Mouse (Mus musculus): ENCODE measurements at regions not wholly inside any gene's neighbourhood (a gene's known extent, or its start where the extent isn't known, plus 50 kb on each side); places are given as distances from the start of the nearest gene placed in this dataset.

- DNase-seq = peak; percentile 74 to 85
Measured at GRCm38 (mm10) chr6:140368354-140369069, 55.3 kb upstream of the Plekha5 start.

- no peak for DNase-seq
Measured at GRCm38 (mm10) chr6:140367303-140367702, 56.6 kb upstream of the Plekha5 start.

DNA sequence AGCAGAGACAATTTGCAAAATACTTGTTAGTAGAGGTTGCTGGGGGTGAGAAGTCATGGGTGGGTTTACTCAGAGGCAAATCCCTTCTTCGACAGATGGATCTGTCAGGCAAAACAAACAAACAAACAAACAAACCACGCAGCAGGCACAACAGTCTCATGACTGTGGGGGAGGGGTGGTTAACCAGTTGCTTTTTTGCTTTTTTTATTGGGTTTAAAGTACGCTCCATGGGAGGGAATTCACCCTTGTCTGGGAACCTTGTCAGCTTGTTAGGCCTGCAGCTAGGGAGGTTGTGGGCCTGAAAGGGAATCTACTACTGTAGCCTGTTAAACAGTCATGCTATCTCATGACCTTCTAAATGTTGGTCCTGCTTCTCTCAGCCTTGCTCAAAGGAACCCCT, 57.1 kb upstream of the Plekha5 start:
- DNase-seq = no peak

GRCm38 (mm10) chr6:140360996-140361395, 62.9 kb upstream of the Plekha5 start:
- no peak for DNase-seq

- DNase-seq = no peak
Measured at GRCm38 (mm10) chr6:140357901-140358300, 66.0 kb upstream of the Plekha5 start.

GRCm38 (mm10) chr6:140357300-140357699, 66.6 kb upstream of the Plekha5 start:
- DNase-seq = no peak

GRCm38 (mm10) chr6:140354082-140354481, 69.8 kb upstream of the Plekha5 start:
- peak in 1 of 2 experiments; percentile 15 for DNase-seq

- no peak for DNase-seq
Measured at GRCm38 (mm10) chr6:140353610-140354009, 70.2 kb upstream of the Plekha5 start.

DNA sequence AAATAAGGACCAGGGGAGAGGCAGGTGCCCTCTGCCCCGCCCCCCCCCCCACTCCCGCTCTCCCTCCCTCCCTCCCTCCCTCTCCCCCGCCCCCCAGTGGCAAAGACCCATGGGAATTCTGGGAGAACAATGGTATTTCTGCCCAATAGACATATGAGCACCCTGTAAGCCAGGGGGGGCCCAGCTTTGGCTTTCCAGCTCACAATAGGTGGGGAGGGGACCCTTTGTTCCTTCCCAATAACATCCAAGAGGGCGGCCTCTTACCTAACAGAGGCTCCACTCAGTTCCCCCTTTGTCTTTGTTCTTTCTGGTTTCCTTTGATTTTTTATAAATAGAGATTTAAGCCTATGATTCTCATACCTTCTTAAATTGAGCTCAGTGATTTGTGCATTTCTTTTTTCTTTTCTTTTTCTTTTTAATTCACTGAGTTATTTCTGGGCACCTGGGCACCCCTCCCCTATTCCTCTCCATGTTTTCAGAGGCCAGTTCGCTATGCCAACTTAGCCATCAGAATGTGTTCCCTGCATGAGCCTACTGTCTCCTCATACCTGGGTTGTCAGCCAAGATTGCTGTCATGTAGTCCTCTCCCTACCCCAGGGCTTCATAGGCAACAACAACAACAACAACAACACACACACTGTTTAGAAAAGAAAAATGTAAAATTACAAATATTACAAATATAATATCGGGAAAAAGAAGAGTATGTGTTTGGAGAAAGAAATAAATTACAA, 72.3 kb upstream of the Plekha5 start:
- DNase-seq = no peak

- no peak for DNase-seq
Measured at GRCm38 (mm10) chr6:140348578-140348977, 75.3 kb upstream of the Plekha5 start.

DNA sequence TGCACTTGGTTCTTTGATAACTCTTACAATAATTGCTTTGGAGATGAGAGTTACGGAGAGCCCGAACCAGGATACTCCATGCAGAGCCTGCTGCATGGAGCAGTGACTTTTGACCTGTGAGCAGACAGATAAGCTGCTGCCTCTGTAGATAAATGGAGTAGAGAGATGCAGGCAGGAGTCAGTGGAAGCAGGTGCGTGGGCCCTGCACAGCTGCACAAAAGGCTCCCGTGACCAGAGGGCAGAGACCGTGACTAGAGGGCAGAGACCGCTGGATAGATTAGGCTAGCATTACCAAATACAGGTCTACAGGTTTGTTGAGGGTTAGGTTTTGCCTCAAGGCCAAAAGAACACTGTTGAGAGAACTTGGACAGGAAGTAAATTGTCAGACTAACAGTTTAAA, 76.9 kb upstream of the Plekha5 start:
- DNase-seq = no peak

DNA sequence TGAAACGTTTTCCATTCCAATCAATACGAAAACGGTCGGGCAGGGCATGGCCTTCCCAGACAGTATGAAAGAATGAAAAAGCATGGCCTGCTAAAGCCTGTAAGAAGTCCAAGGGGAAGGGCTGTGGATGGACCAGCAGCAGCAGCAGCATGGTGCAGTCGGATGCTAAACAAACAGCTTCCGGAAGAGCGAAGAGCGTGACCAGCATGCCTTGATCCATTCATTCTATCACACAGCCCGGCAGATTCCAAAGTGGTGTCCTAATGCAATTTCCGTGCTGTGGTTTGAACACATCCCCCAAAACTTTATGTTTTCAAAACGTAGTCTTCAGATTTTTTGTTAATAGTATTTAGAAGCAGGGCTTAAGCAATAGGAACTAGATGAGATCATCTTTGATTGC, 80.2 kb upstream of the Plekha5 start:
- DNase-seq = no peak

GRCm38 (mm10) chr6:140342881-140343280, 81.0 kb upstream of the Plekha5 start:
- DNase-seq = no peak

GRCm38 (mm10) chr6:140339731-140340130, 84.1 kb upstream of the Plekha5 start:
- DNase-seq = no peak

DNA sequence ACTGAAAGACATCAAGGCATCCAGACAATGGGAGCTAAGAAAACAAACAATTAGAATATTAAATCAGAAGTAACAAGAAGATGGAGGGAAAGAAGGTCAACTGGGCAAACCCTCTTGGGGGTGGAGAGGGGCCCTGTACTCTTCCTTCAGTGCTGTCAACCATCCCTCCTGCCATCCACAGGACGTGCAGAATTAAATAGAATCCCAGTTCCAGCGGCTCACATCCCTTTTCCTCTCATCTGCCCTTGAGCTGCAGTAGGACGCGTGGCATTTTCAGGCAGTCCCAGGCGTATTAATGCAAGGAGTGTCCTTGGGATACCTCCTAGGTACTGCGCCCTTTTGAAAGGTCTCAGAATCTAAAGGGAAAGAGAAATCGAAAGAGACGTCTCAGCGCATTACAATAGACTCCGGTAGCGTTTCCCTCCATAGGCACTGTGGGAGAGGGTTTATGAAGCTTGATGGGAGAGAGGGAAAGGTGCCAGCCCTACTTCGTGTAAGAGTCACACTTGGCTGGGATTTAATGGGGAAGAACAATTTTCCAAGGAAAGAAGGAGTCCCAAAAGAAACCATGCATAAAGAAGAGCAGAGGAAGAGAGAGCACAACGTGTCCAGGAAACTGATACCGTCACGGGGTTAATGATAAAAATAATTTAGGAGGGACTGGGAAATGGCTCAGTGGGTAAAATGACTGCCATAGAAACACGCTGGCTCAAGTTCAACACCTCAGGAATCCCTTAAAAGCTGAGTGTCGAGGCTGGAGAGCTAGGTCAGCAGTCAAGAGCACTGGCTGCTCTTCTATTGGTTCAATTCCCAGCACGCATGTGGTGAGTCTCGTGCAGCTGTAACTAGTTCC, 85.7 kb upstream of the Plekha5 start:
- peak in 1 of 2 experiments; percentile 10 for DNase-seq

DNA sequence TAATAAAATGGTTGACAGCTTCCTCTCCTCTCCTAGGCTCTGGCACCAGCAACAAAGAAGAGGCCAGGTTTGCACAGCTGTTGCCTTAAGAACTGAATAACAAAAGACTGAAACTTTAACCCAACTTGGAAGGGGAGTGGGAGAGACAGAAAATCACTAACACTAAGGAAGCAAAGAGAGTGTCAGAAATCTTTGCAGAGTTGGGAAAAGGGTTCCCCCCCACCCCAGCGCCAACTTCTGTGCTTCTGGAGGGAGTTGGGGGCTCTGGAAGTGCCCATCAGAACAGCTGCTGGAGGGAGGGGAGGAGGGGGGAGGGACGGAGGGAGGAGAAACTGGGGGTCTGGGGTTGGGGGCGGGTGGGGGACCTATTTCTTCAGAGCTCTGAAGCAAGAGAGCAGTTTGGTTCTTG, 86.8 kb upstream of the Plekha5 start:
- DNase-seq = no peak

GRCm38 (mm10) chr6:140336414-140336941, 87.4 kb upstream of the Plekha5 start:
- no peak for DNase-seq

GRCm38 (mm10) chr6:140333397-140333796, 90.5 kb upstream of the Plekha5 start:
- DNase-seq = no peak

- no peak for DNase-seq
Measured at GRCm38 (mm10) chr6:140308641-140309040, 115.2 kb upstream of the Plekha5 start.

- DNase-seq = no peak
Measured at GRCm38 (mm10) chr6:140306811-140307558, 116.9 kb upstream of the Plekha5 start.

GRCm38 (mm10) chr6:140304105-140304504, 119.7 kb upstream of the Plekha5 start:
- no peak for DNase-seq

DNA sequence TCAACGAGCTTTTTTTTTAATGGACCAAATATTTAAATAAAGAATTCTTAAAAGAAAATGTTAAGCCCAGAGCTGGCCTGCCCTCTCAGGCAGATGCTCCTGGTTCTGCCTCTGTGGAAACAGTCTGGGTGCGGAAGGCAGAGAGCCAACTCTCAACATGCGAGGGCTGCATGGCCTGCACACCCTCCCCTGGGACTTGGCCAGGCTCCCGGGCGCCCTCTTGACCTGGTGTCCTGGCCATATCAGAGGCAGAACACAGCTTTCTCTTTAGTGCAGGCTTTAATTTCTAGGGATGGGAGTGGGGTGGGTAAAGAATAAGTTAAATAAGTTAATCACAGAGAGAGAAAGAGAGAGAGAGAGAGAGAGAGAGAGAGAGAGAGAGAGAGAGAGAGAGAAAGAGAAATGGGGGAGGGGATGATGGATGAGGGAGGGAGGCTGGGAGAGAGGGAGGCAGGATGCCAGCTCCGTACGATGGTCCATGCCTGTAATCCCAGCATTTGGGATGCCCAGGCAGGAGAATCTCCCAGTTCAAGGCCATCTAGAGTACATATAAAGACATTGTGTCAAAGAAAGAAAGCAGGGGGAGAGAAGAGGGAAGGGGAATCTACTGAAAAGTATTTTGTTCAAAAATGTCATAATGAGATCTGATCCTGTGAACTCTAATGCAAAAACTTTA, 123.2 kb upstream of the Plekha5 start:
- DNase-seq = peak; percentile 54 to 63

All from lung, adult 18-20 months (tissue).